Mouse (Mus musculus): ENCODE results near the gene C1qtnf3. TPM values are rescaled to one million over a fixed set of nuclear protein-coding genes. Genes with fewer than 3 reads are reported as not detected.
"Not testable (repeated sequence)": the region's sequence is repeated elsewhere in the genome, so short reads cannot be mapped to it uniquely, and the experiment has no call there.

Gene C1qtnf3
- polyA plus RNA-seq, 1 experiment from 2014 or later: 0.23 TPM

DNA sequence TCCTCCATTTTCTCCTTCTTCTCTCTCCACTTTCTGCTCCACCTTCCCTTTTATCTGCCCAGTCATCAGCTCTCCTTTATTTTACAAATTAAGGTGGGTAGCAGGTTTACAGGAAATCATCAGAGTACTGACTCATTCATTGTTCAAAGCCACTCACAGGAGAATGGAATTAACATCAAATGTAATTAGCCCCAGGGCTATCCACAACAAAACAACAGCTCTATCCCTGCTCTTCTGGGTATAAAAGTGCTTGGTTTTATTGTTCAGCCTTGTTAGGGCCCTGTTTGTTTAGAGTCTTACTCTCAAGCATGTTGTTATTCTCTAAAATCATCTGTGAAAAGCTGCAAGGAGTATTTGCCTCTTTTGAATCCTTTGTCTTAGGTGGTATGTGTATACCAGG lies 25.0 kb downstream of the C1qtnf3 start:
- no peak for ATAC-seq
- H3K27me3 ChIP-seq (replicated peaks; ENCODE audit: control insufficient read depth, insufficient read depth, low read length): no peaks in the 10 kb centered on the region
- H3K36me3 ChIP-seq (ENCODE audit: control insufficient read depth, insufficient read depth, low read length): no peaks in the 10 kb centered on the region
- no peaks in the 10 kb centered on the region for H3K9me3 ChIP-seq (replicated peaks; ENCODE audit: control insufficient read depth, low read length)
- no peak overlapping the region for H3K27ac ChIP-seq (ENCODE audit: low read depth, low read length)
- H3K4me2 ChIP-seq (ENCODE audit: low read length): no peak overlapping the region
- H3K9ac ChIP-seq (ENCODE audit: low read length): no peak overlapping the region
- H3K4me3 ChIP-seq (ENCODE audit: low read depth, low read length): no peak overlapping the region
- DNase-seq (ENCODE audit: low spot score): no peak
- H3K4me1 ChIP-seq (ENCODE audit: control insufficient read depth, insufficient read depth, low read length): no peaks in the 10 kb centered on the region

- Histone ChIP-seq H3K36me3 (ENCODE audit: control insufficient read depth, insufficient read depth, low read length) (no peaks in the 10 kb centered on the region), H3K4me3 (ENCODE audit: low read depth, low read length) (no peak overlapping the region), H3K4me2 (ENCODE audit: low read length) (peak overlapping the region; percentile 66; the same call in 1 of the 2 replicates), H3K9me3 (replicated peaks; ENCODE audit: control insufficient read depth, low read length) (no peaks in the 10 kb centered on the region), H3K27me3 (replicated peaks; ENCODE audit: control insufficient read depth, insufficient read depth, low read length) (no peaks in the 10 kb centered on the region), H3K4me1 (ENCODE audit: control insufficient read depth, insufficient read depth, low read length) (no peaks in the 10 kb centered on the region), H3K9ac (ENCODE audit: low read length) (peak overlapping the region; percentile 74; the same call in 1 of the 2 replicates), H3K27ac (ENCODE audit: low read depth, low read length) (no peak overlapping the region)
- WGBS: 61% methylated on average over 2 of the region's 2 CpGs
- ATAC-seq (no peak), DNase-seq (ENCODE audit: low spot score) (no peak)
Observed at GRCm38 (mm10) chr15:10980712-10981111, 28.6 kb downstream of the C1qtnf3 start.

DNA sequence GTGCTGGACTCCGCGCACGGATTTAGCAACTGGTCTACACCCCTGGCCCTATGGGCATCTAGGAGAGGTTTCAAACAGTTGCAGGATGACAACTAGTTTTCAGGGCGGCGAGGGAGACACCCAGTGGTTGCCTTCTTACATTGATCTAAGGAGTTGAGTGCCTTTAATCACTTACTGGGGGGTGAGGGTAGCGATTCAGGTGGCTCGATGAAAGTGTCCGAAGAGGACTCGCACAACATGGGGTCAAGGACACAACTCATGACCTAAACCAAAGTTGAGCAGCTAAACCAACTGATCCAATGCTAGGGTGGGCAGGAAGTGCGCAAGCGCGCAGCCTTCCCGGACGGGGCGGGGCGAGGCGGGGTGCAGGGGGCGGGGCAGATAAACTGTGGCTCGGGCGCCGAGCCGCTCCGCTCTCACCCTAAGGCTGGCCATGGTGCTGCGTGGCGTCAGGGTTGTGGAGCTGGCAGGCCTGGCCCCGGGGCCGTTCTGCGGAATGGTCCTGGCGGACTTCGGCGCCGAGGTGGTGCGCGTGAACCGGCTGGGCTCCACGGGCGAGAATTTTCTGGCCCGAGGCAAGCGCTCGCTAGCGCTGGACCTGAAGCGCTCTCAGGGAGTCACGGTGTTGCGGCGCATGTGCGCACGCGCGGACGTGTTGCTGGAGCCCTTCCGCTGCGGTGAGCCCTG lies 29.4 kb downstream of the C1qtnf3 start, which contains the start of gene Amacr:
Gene Amacr, plus strand, starts transcription at position 380 of the 687 bp plus-strand sequence.
- WGBS: under 1% methylated on average over 52 of the region's 52 CpGs

DNA sequence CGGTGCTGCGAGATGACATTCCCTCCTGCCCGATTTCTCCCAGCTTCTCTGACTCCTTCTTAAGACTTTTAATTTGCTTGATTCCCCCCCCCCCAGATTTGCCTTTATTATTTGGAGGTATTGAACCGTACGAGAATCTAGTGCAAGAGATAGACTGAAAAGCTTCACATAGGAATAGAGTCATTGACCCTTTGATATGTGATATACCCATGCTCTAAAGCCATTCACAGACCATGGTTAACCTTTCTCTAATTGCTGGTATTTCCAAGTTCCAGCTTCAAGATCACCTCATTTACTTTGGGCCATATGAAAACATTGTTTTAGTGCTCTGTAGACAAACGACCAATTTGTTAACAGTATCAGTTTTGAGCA lies 29.9 kb downstream of the C1qtnf3 start:
- Histone ChIP-seq H3K4me2 (ENCODE audit: low read length) (peak overlapping the region; percentile 66), H3K36me3 (ENCODE audit: control insufficient read depth, insufficient read depth, low read length) (no peaks in the 10 kb centered on the region), H3K9me3 (replicated peaks; ENCODE audit: control insufficient read depth, low read length) (no peaks in the 10 kb centered on the region), H3K9ac (ENCODE audit: low read length) (peak overlapping the region; percentile 74), H3K4me1 (ENCODE audit: control insufficient read depth, insufficient read depth, low read length) (no peaks in the 10 kb centered on the region), H3K27me3 (replicated peaks; ENCODE audit: control insufficient read depth, insufficient read depth, low read length) (no peaks in the 10 kb centered on the region), H3K27ac (ENCODE audit: low read depth, low read length) (peak overlapping the region; percentile 81; the same call in 1 of the 2 replicates), H3K4me3 (ENCODE audit: low read depth, low read length) (peak overlapping the region; percentile 64)
- DNase-seq (ENCODE audit: low spot score) (no peak), ATAC-seq (no peak)
- WGBS: 6% methylated on average over 6 of the region's 6 CpGs

More for the DNA sequence above, 29.4 kb downstream of the C1qtnf3 start, which contains the start of gene Amacr:
- Histone ChIP-seq H3K4me2 (ENCODE audit: low read length) (peak within 1 kb of the TSS; percentile 66), H3K27me3 (replicated peaks; ENCODE audit: control insufficient read depth, insufficient read depth, low read length) (no peaks in the 10 kb centered on the region), H3K4me3 (ENCODE audit: low read depth, low read length) (peak within 1 kb of the TSS; percentile 64), H3K27ac (ENCODE audit: low read depth, low read length) (peak within 1 kb of the TSS; percentile 81), H3K4me1 (ENCODE audit: control insufficient read depth, insufficient read depth, low read length) (no peaks in the 10 kb centered on the region), H3K36me3 (ENCODE audit: control insufficient read depth, insufficient read depth, low read length) (no peaks in the 10 kb centered on the region), H3K9ac (ENCODE audit: low read length) (peak within 1 kb of the TSS; percentile 74), H3K9me3 (replicated peaks; ENCODE audit: control insufficient read depth, low read length) (no peaks in the 10 kb centered on the region)
- ATAC-seq: peak; percentile 99
- peak; percentile 95 for DNase-seq (ENCODE audit: low spot score)

- ATAC-seq (no peak), DNase-seq (ENCODE audit: low spot score) (no peak)
- WGBS: 89% methylated on average over 6 of the region's 6 CpGs
- Histone ChIP-seq H3K27ac (ENCODE audit: low read depth, low read length) (no peak overlapping the region), H3K36me3 (ENCODE audit: control insufficient read depth, insufficient read depth, low read length) (no peaks in the 10 kb centered on the region), H3K9me3 (replicated peaks; ENCODE audit: control insufficient read depth, low read length) (no peaks in the 10 kb centered on the region), H3K9ac (ENCODE audit: low read length) (no peak overlapping the region), H3K27me3 (replicated peaks; ENCODE audit: control insufficient read depth, insufficient read depth, low read length) (no peaks in the 10 kb centered on the region), H3K4me3 (ENCODE audit: low read depth, low read length) (no peak overlapping the region), H3K4me2 (ENCODE audit: low read length) (no peak overlapping the region), H3K4me1 (ENCODE audit: control insufficient read depth, insufficient read depth, low read length) (no peaks in the 10 kb centered on the region)
Observed at GRCm38 (mm10) chr15:10985756-10986155, 33.6 kb downstream of the C1qtnf3 start.

- H3K9ac ChIP-seq (ENCODE audit: low read length); H3K27ac ChIP-seq (ENCODE audit: low read depth, low read length); ATAC-seq; H3K9me3 ChIP-seq (replicated peaks; ENCODE audit: control insufficient read depth, low read length); H3K36me3 ChIP-seq (ENCODE audit: control insufficient read depth, insufficient read depth, low read length); H3K4me3 ChIP-seq (ENCODE audit: low read depth, low read length); H3K27me3 ChIP-seq (replicated peaks; ENCODE audit: control insufficient read depth, insufficient read depth, low read length); H3K4me2 ChIP-seq (ENCODE audit: low read length); H3K4me1 ChIP-seq (ENCODE audit: control insufficient read depth, insufficient read depth, low read length): not testable (repeated sequence)
- 77% methylated on average over 2 of the region's 2 CpGs for WGBS
- DNase-seq (ENCODE audit: low spot score): peak; percentile 4
Observed at GRCm38 (mm10) chr15:10986477-10986876, 34.3 kb downstream of the C1qtnf3 start.

DNA sequence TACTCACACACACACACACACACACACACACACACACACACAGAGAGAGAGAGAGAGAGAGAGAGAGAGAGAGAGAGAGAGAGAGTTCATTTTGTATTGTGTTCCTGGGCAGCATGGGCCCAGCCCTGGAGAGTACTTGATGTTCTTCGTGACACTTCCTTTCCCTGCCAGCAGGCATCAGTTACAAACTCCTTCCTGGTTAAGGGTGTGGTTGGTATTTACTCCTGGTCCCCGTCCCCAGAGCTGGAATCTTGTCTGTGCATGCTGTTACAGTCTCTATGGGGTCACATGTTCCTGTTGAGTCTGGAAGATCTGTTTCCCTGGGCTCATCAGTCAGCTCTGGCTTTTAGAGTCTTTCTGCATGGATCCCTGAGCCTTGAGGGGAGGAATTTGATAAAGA lies 38.3 kb downstream of the C1qtnf3 start:
- no peak overlapping the region for H3K4me3 ChIP-seq (ENCODE audit: low read depth, low read length)
- no peak overlapping the region for H3K9ac ChIP-seq (ENCODE audit: low read length)
- ATAC-seq (no peak), DNase-seq (ENCODE audit: low spot score) (no peak)
- no peak overlapping the region for H3K4me2 ChIP-seq (ENCODE audit: low read length)
- no peaks in the 10 kb centered on the region for H3K4me1 ChIP-seq (ENCODE audit: control insufficient read depth, insufficient read depth, low read length)
- peaks cover 3% of the 10 kb centered on the region; the same call in 1 of the 2 replicates for H3K36me3 ChIP-seq (ENCODE audit: control insufficient read depth, insufficient read depth, low read length)
- no peaks in the 10 kb centered on the region for H3K9me3 ChIP-seq (replicated peaks; ENCODE audit: control insufficient read depth, low read length)
- H3K27me3 ChIP-seq (replicated peaks; ENCODE audit: control insufficient read depth, insufficient read depth, low read length): no peaks in the 10 kb centered on the region
- 51% methylated on average over 2 of the region's 2 CpGs for WGBS
- no peak overlapping the region for H3K27ac ChIP-seq (ENCODE audit: low read depth, low read length)

DNA sequence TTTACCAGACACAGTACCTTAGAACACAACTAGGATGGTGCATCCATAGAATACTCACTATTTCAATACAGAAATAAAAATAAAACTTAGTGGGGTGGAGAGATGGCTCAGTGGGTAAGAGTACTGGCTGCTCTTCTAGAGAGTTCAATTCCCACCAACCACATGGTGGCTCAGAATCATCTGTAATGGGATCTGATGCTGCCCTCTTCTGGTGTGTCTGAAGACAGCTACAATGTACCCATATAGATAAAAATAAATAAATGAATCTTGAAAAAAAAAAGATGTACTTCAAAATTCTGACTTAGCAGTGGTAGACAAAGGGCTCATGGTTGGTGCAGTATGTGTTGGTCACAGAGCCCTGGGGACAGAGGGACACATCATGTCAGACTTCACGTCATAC lies 39.4 kb downstream of the C1qtnf3 start:
- Histone ChIP-seq H3K9ac (ENCODE audit: low read length) (no peak overlapping the region), H3K27me3 (replicated peaks; ENCODE audit: control insufficient read depth, insufficient read depth, low read length) (no peaks in the 10 kb centered on the region), H3K4me2 (ENCODE audit: low read length) (no peak overlapping the region), H3K27ac (ENCODE audit: low read depth, low read length) (no peak overlapping the region), H3K36me3 (ENCODE audit: control insufficient read depth, insufficient read depth, low read length) (peaks cover 3% of the 10 kb centered on the region; the same call in 1 of the 2 replicates), H3K4me3 (ENCODE audit: low read depth, low read length) (no peak overlapping the region), H3K9me3 (replicated peaks; ENCODE audit: control insufficient read depth, low read length) (no peaks in the 10 kb centered on the region), H3K4me1 (ENCODE audit: control insufficient read depth, insufficient read depth, low read length) (no peaks in the 10 kb centered on the region)
- no peak for ATAC-seq
- WGBS: 88% methylated on average over 1 of the region's 1 CpGs
- no peak for DNase-seq (ENCODE audit: low spot score)

GRCm38 (mm10) chr15:10999832-11000231 lies 47.7 kb downstream of the C1qtnf3 start:
- H3K36me3 ChIP-seq (ENCODE audit: control insufficient read depth, insufficient read depth, low read length): peaks cover 3% of the 10 kb centered on the region; the same call in 1 of the 2 replicates
- no peaks in the 10 kb centered on the region for H3K4me1 ChIP-seq (ENCODE audit: control insufficient read depth, insufficient read depth, low read length)
- H3K9ac ChIP-seq (ENCODE audit: low read length): no peak overlapping the region
- H3K4me2 ChIP-seq (ENCODE audit: low read length): no peak overlapping the region
- no peak overlapping the region for H3K27ac ChIP-seq (ENCODE audit: low read depth, low read length)
- ATAC-seq: peak; percentile 61; the same call in 1 of the 2 replicates
- H3K9me3 ChIP-seq (replicated peaks; ENCODE audit: control insufficient read depth, low read length): no peaks in the 10 kb centered on the region
- WGBS: 47% methylated on average over 5 of the region's 5 CpGs
- peak; percentile 20 for DNase-seq (ENCODE audit: low spot score)
- H3K4me3 ChIP-seq (ENCODE audit: low read depth, low read length): no peak overlapping the region
- H3K27me3 ChIP-seq (replicated peaks; ENCODE audit: control insufficient read depth, insufficient read depth, low read length): no peaks in the 10 kb centered on the region
